Mouse (Mus musculus): Measurements from ENCODE around the gene Dtnbp1. TPM values are rescaled to one million over a fixed set of nuclear protein-coding genes. Genes with fewer than 3 reads are reported as not detected.

Gene Dtnbp1
- polyA plus RNA-seq, 1 experiment from 2014 or later = 148 TPM

DNA sequence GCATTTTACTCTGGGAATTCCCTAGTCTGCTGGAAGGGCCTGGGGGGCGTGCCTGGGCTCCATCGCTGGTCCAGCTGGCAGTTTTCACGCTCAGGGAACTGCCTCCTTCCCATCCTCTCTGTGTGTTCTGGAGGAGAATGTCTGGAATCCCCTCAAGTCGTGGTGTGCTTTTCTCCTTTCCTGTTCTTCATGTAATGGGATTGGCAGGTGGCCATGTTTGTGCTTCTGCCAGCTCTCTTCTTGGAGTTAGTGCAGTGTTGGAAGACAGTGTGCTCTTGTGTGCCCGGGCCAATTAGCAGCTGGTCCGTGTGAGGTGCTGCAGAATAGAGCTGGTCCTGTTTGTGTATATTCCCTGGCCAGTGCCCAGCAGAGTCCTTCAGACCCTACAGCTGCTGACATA, 94.2 kb downstream of the Dtnbp1 start:
- H3K4me3 ChIP-seq (ENCODE audit: low read depth, low read length) = no peak overlapping the region
- H3K4me1 ChIP-seq (ENCODE audit: control insufficient read depth, insufficient read depth, low read length) = peaks cover 8% of the 10 kb centered on the region; the same call in 1 of the 2 replicates
- H3K36me3 ChIP-seq (ENCODE audit: control insufficient read depth, insufficient read depth, low read length) = peaks cover 60% of the 10 kb centered on the region
- 32% methylated on average over 6 of the region's 6 CpGs for WGBS
- ATAC-seq (ENCODE audit: low read depth) = peak; percentile 94
- H3K27ac ChIP-seq (ENCODE audit: low read depth, low read length) = peak overlapping the region; percentile 28; the same call in 1 of the 2 replicates
- no peaks in the 10 kb centered on the region for H3K27me3 ChIP-seq (ENCODE audit: control insufficient read depth, insufficient read depth, low read length)
- no peaks in the 10 kb centered on the region for H3K9me3 ChIP-seq (ENCODE audit: control insufficient read depth, low read length)
- no peak overlapping the region for H3K9ac ChIP-seq (replicated peaks; ENCODE audit: low read depth, low read length)
- H3K4me2 ChIP-seq (ENCODE audit: low read depth, low read length) = no peak overlapping the region

DNA sequence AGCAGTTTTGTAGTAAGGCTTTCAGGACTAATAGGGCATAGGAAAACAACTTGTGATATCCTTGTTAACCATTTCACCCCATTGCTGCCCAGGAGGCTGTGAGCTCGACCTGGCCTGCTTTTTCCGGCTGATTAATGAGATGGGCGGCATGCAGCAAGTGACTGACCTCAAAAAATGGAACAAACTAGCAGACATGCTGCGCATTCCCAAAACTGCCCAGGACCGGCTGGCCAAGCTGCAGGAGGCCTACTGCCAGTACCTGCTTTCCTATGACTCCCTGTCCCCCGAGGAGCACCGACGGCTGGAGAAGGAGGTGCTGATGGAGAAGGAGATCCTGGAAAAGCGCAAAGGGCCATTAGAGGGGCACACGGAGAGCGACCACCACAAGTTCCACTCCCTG, 95.8 kb downstream of the Dtnbp1 start:
- H3K36me3 ChIP-seq (ENCODE audit: control insufficient read depth, insufficient read depth, low read length) = peaks cover 64% of the 10 kb centered on the region

DNA sequence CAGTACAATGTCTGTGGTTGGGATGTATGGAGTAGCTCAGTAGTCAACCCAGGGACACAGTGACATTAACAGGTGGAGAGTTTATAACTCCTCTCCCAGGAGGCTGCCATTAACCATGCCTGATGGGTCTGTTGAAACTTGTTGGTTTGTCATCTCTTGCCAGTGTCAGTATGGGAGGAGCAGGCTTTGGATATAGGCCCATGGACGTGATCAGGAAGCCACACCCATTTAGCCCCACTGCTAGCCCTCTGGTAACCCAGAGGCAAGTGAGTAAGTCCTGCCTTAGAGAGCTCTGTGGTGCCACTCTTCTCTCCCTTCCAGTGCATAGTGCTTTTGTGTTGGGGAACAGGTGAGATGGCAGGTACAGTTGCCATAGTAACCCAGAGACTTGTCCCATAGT, 97.7 kb downstream of the Dtnbp1 start:
- Histone ChIP-seq H3K27me3 (ENCODE audit: control insufficient read depth, insufficient read depth, low read length) (no peaks in the 10 kb centered on the region), H3K36me3 (ENCODE audit: control insufficient read depth, insufficient read depth, low read length) (peaks cover 46% of the 10 kb centered on the region), H3K4me3 (ENCODE audit: low read depth, low read length) (no peak overlapping the region), H3K4me1 (ENCODE audit: control insufficient read depth, insufficient read depth, low read length) (peaks cover 8% of the 10 kb centered on the region; the same call in 1 of the 2 replicates), H3K9me3 (ENCODE audit: control insufficient read depth, low read length) (no peaks in the 10 kb centered on the region), H3K4me2 (ENCODE audit: low read depth, low read length) (no peak overlapping the region), H3K27ac (ENCODE audit: low read depth, low read length) (no peak overlapping the region), H3K9ac (replicated peaks; ENCODE audit: low read depth, low read length) (no peak overlapping the region)
- 75% methylated on average over 1 of the region's 1 CpGs for WGBS
- no peak for ATAC-seq (ENCODE audit: low read depth)

More for the DNA sequence above, 95.8 kb downstream of the Dtnbp1 start:
- 93% methylated on average over 11 of the region's 11 CpGs for WGBS
- no peaks in the 10 kb centered on the region for H3K9me3 ChIP-seq (ENCODE audit: control insufficient read depth, low read length)
- no peak overlapping the region for H3K4me2 ChIP-seq (ENCODE audit: low read depth, low read length)
- H3K9ac ChIP-seq (replicated peaks; ENCODE audit: low read depth, low read length) = no peak overlapping the region
- H3K4me3 ChIP-seq (ENCODE audit: low read depth, low read length) = no peak overlapping the region
- H3K27me3 ChIP-seq (ENCODE audit: control insufficient read depth, insufficient read depth, low read length) = no peaks in the 10 kb centered on the region
- H3K4me1 ChIP-seq (ENCODE audit: control insufficient read depth, insufficient read depth, low read length) = peaks cover 8% of the 10 kb centered on the region; the same call in 1 of the 2 replicates
- H3K27ac ChIP-seq (ENCODE audit: low read depth, low read length) = no peak overlapping the region
- no peak for ATAC-seq (ENCODE audit: low read depth)

DNA sequence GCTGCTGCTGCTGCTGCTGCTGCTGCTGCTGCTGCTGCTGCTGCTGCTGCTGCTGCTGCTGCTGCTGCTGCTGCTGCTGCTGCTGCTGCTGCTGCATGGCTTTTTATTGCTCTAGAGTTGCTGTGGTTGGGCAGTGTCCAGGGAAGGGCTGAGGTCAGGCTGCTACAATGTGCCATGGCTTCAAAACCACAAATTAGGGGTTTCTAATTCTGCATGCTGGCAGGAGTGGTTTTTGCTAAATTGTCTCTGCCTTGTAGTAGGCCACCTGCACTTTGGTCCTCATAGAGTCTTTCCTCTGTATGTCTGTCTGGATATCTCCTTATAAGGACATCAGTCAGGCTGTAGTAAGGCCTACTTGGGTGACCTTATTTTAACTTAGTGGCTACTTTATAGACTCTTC, 98.5 kb downstream of the Dtnbp1 start:
- Histone ChIP-seq H3K36me3 (ENCODE audit: control insufficient read depth, insufficient read depth, low read length) (peaks cover 38% of the 10 kb centered on the region), H3K9ac (replicated peaks; ENCODE audit: low read depth, low read length) (no peak overlapping the region), H3K4me2 (ENCODE audit: low read depth, low read length) (no peak overlapping the region), H3K27ac (ENCODE audit: low read depth, low read length) (no peak overlapping the region), H3K27me3 (ENCODE audit: control insufficient read depth, insufficient read depth, low read length) (no peaks in the 10 kb centered on the region), H3K4me1 (ENCODE audit: control insufficient read depth, insufficient read depth, low read length) (0 out of 2 replicates have a peak, but pooled peaks cover 5% of the 10 kb centered on the region), H3K9me3 (ENCODE audit: control insufficient read depth, low read length) (no peaks in the 10 kb centered on the region), H3K4me3 (ENCODE audit: low read depth, low read length) (no peak overlapping the region)
- no peak for ATAC-seq (ENCODE audit: low read depth)

DNA sequence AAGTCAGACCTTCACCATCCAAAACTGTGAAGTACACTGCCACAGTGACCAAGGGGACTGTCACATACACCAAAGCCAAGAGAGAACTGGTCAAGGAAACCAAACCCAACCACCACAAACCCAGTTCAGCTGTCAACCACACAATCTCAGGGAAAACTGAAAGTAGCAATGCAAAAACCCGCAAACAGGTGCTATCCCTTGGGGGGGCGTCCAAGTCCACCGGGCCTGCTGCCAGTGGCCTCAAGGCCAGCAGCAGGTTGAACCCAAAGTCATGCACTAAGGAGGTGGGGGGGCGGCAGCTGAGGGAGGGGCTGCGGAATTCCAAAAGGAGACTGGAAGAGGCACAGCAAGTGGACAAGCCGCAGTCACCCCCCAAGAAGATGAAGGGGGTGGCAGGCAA, 99.6 kb downstream of the Dtnbp1 start:
- no peak for ATAC-seq (ENCODE audit: low read depth)
- 98% methylated on average over 6 of the region's 6 CpGs for WGBS
- 0 out of 2 replicates have a peak, but pooled peaks cover 5% of the 10 kb centered on the region for H3K4me1 ChIP-seq (ENCODE audit: control insufficient read depth, insufficient read depth, low read length)
- H3K4me3 ChIP-seq (ENCODE audit: low read depth, low read length) = no peak overlapping the region
- H3K9me3 ChIP-seq (ENCODE audit: control insufficient read depth, low read length) = no peaks in the 10 kb centered on the region
- H3K9ac ChIP-seq (replicated peaks; ENCODE audit: low read depth, low read length) = no peak overlapping the region
- no peak overlapping the region for H3K27ac ChIP-seq (ENCODE audit: low read depth, low read length)
- H3K4me2 ChIP-seq (ENCODE audit: low read depth, low read length) = no peak overlapping the region
- H3K27me3 ChIP-seq (ENCODE audit: control insufficient read depth, insufficient read depth, low read length) = no peaks in the 10 kb centered on the region
- H3K36me3 ChIP-seq (ENCODE audit: control insufficient read depth, insufficient read depth, low read length) = peaks cover 35% of the 10 kb centered on the region

DNA sequence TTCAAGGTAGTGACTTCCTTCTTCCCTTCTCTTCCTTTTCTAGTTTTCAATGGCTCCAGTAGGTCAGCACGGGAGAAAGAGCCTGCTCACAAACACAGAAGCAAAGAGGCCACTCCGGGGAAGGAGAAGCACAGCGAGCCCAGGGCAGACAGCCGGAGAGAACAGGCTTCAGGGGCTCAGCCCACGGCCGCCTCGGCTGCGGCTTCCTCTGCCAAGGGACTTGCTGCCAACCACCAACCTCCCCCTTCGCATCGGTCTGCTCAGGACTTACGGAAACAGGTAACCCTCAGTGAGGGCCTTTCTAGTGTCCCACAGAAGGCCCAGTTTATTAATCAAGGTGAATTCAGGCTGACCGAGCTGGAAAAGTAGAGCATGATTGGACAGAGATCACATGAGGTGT, 105.7 kb downstream of the Dtnbp1 start:
- no peak overlapping the region for H3K27ac ChIP-seq (ENCODE audit: low read depth, low read length)
- peaks cover 2% of the 10 kb centered on the region; the same call in 1 of the 2 replicates for H3K4me1 ChIP-seq (ENCODE audit: control insufficient read depth, insufficient read depth, low read length)
- H3K4me2 ChIP-seq (ENCODE audit: low read depth, low read length) = no peak overlapping the region
- no peak overlapping the region for H3K9ac ChIP-seq (replicated peaks; ENCODE audit: low read depth, low read length)
- WGBS = 94% methylated on average over 12 of the region's 12 CpGs
- no peak overlapping the region for H3K4me3 ChIP-seq (ENCODE audit: low read depth, low read length)
- H3K27me3 ChIP-seq (ENCODE audit: control insufficient read depth, insufficient read depth, low read length) = no peaks in the 10 kb centered on the region
- peaks cover 14% of the 10 kb centered on the region for H3K36me3 ChIP-seq (ENCODE audit: control insufficient read depth, insufficient read depth, low read length)
- H3K9me3 ChIP-seq (ENCODE audit: control insufficient read depth, low read length) = no peaks in the 10 kb centered on the region
- no peak for ATAC-seq (ENCODE audit: low read depth)

DNA sequence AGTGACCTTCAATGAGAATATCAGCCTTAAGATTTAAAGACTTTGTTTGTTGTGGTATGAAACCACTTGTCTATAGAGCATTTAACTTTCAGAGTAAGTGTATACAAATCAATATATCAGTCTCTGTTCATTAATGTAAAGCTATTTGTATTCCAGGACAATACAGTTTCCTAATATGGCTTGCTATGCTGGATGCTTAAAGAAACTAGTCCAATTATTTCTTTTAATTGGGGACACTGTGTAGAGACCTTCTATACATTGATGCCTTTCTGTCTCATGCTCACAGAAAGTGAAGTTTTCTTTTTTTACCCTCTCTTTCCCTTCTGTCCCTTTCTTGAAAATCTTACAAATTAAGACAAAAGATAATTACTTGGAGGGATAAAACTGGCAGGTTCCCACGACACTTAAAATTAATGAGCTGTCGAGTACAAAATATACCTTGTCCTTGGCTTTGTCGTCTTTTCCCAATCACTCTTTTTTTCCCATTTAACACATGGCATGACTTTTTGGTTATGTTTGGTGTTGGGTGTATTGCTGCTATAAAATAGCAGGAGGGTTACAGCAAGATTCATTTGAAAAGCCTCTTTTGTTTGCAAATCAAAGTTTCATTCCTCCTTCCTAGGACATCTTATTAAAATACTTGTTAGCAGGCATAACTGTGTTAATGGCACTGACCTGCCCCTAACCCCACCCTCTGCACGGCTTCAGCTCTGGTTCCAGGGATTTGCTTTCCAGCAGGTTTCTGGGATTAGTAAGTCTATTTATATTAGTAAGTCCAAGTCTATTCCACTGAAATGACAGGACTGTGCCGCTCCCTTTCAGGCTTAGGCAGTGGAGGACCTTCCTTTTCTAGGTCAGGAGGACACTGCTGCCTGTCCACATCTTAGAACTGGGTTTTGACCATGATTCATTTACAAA, 109.9 kb downstream of the Dtnbp1 start:
- H3K27me3 ChIP-seq (ENCODE audit: control insufficient read depth, insufficient read depth, low read length) = no peaks in the 10 kb centered on the region
- no peak overlapping the region for H3K27ac ChIP-seq (ENCODE audit: low read depth, low read length)
- WGBS = 20% methylated on average over 5 of the region's 5 CpGs
- no peak for ATAC-seq (ENCODE audit: low read depth)
- H3K4me2 ChIP-seq (ENCODE audit: low read depth, low read length) = no peak overlapping the region
- peaks cover 2% of the 10 kb centered on the region; the same call in 1 of the 2 replicates for H3K4me1 ChIP-seq (ENCODE audit: control insufficient read depth, insufficient read depth, low read length)
- H3K9ac ChIP-seq (replicated peaks; ENCODE audit: low read depth, low read length) = no peak overlapping the region
- no peak overlapping the region for H3K4me3 ChIP-seq (ENCODE audit: low read depth, low read length)
- H3K36me3 ChIP-seq (ENCODE audit: control insufficient read depth, insufficient read depth, low read length) = peaks cover 12% of the 10 kb centered on the region
- no peaks in the 10 kb centered on the region for H3K9me3 ChIP-seq (ENCODE audit: control insufficient read depth, low read length)

DNA sequence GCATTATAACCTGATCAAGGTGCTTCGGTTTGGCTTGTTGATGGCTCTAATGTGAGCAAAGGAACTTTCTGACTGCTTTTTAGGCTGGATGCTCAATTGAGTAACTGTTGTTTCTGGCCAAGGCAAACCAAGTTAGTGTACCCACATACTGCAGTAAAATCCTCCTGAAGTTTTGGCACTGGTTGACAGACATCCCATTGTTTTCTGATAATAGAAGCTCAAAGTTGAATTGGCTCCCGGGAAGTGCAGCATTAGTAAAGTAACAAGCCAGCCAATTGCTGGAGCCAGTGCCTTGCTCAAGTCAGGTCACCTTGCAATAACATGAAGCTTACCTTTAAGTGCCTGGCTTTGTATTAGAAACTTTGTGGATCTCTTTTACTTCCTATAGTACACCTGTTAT, 111.3 kb downstream of the Dtnbp1 start:
- peaks cover 2% of the 10 kb centered on the region; the same call in 1 of the 2 replicates for H3K4me1 ChIP-seq (ENCODE audit: control insufficient read depth, insufficient read depth, low read length)
- no peaks in the 10 kb centered on the region for H3K27me3 ChIP-seq (ENCODE audit: control insufficient read depth, insufficient read depth, low read length)
- H3K9ac ChIP-seq (replicated peaks; ENCODE audit: low read depth, low read length) = no peak overlapping the region
- WGBS = 50% methylated on average over 2 of the region's 2 CpGs
- H3K4me2 ChIP-seq (ENCODE audit: low read depth, low read length) = no peak overlapping the region
- 0 out of 2 replicates have a peak, but pooled peaks cover 9% of the 10 kb centered on the region for H3K36me3 ChIP-seq (ENCODE audit: control insufficient read depth, insufficient read depth, low read length)
- no peak overlapping the region for H3K27ac ChIP-seq (ENCODE audit: low read depth, low read length)
- H3K9me3 ChIP-seq (ENCODE audit: control insufficient read depth, low read length) = no peaks in the 10 kb centered on the region
- no peak overlapping the region for H3K4me3 ChIP-seq (ENCODE audit: low read depth, low read length)
- ATAC-seq (ENCODE audit: low read depth) = no peak

DNA sequence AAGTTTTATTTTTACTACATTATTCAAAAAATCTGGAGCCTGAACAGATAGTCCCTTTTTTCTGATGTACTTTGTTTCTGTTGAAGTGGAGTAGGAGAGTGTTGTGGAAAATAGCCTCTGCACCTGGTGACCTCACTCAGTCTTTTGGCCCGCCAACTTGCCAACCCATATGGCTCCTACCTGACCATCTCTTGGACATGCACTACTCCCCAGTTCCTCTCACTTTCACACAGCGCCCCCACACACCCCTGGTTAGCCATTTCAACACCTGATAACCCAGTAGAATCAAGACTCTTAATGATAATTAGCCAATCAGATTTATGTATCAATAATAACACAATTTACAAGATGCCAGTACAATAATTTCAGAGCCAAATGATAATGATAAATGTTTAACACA, 115.7 kb downstream of the Dtnbp1 start:
- Histone ChIP-seq H3K4me3 (ENCODE audit: low read depth, low read length) (no peak overlapping the region), H3K4me1 (ENCODE audit: control insufficient read depth, insufficient read depth, low read length) (0 out of 2 replicates have a peak, but pooled peaks cover 2% of the 10 kb centered on the region), H3K36me3 (ENCODE audit: control insufficient read depth, insufficient read depth, low read length) (peaks cover 7% of the 10 kb centered on the region; the same call in 1 of the 2 replicates), H3K27me3 (ENCODE audit: control insufficient read depth, insufficient read depth, low read length) (no peaks in the 10 kb centered on the region), H3K9ac (replicated peaks; ENCODE audit: low read depth, low read length) (no peak overlapping the region), H3K4me2 (ENCODE audit: low read depth, low read length) (no peak overlapping the region), H3K9me3 (ENCODE audit: control insufficient read depth, low read length) (no peaks in the 10 kb centered on the region), H3K27ac (ENCODE audit: low read depth, low read length) (no peak overlapping the region)
- ATAC-seq (ENCODE audit: low read depth) = no peak
- WGBS = 93% methylated on average over 2 of the region's 2 CpGs
